Mouse (Mus musculus): ENCODE data around the gene Nfyb.

DNA sequence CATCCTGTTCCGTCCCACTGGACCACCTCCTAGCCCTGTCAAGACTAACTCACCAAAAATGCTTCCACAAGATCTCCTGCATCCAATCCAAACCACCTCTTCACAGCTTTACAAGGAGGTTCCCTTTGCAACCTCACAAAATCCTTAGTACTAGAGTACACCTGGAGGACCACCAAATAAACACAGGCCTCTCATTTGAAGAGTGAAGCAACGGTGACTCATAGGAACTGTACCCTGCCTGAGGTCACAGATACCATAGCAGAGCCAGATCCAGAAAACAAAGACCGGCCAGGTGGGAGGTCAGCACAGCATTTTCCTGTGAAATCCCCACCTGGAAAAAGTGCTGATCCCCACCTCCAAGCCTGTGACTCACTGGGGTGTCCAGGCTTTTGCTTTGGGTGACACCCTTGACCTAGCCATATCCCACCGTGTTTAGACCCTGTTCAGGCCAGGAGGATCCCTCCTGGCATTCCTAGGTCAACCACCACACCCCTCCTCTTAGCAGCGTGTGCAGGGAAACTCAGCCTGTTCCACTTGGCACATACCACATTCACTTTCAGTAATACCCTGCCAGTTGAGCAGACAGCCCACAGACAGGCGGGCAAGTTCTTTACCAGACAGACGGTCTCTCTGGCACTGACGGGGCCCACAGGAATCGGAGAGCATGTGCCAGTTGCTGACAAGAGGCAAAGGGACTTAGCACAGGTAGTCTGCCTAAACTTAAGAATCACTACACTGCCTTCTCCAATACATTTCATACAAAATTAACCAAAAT lies 2.7 kb downstream of the Nfyb start:
- TF ChIP-seq CTCF (IDR thresholded peaks at IDR 0.05; ENCODE audit: low read depth, low read length) (no peak), GATA1 (IDR thresholded peaks at IDR 0.05; ENCODE audit: borderline replicate concordance, low read length) (no peak), POLR2AphosphoS5 (IDR thresholded peaks at IDR 0.05; ENCODE audit: insufficient replicate concordance, low read depth, low read length) (no peak), TAL1 (conservative IDR thresholded peaks at IDR 0.05; ENCODE audit: low read depth, low read length) (no peak)

All from G1E (cell line).